Mouse (Mus musculus) central nervous system, embryonic 11.5 days (tissue): ENCODE results near the gene Trim50. TPM values are rescaled to one million over a fixed set of nuclear protein-coding genes. Genes with fewer than 3 reads are reported as not detected.

ENCODE experiments used
- polyA plus RNA-seq: library from polyadenylated mRNA; depleted of rRNA; stranded (reverse); fragments of >200 nt; gene quantifications from 2 replicates; pipeline ENCODE4 v1.2.3, GENCODE M21; 2012; rRNA removed

Trim50 gene
- not detected in 2 replicates for polyA plus RNA-seq

DNA sequence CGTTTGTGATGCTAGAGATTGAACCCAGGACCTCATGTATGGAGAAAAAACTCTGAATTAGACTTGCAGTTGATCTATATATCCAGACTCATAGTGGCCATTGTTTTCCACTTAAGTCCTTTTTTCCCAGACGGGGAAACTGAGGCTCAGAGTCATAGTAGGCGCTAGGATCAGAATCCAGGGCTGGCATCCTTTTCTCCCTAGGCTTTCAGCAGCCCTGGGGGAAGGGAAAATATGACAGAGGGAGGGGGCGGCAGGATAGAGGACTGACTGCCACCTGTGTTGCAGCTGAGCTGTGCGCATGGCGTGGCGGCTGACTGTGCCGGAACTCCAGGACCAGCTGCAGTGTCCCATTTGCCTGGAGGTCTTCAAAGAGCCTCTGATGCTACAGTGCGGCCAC lies at the start of gene Trim50:
Gene Trim50 (plus strand): TSS at position 301 of the 400 bp plus-strand sequence.

DNA sequence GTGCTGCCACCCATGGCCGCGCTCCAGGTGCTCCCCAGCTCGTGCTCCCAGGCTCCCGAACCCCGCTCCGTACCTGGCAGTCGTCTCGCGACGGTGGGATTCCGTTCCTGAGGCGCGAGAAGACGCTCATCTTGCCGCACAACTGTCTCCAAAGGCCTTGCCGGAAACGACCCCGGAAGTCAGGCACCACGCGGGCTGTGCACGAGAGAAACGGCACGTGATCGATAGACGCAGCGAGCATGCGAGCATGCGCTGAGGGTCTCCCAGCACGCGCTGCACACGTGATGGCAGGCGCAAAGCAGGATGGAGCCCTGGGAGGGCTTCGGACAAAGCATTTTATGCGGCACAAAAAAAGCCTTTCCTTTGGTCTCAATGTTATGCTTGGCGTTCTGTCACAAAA lies 3.2 kb upstream of the Trim50 start, which contains the start of gene Fkbp6:
Gene Fkbp6 (minus strand): TSS at position 183 of the 400 bp plus-strand sequence.

DNA sequence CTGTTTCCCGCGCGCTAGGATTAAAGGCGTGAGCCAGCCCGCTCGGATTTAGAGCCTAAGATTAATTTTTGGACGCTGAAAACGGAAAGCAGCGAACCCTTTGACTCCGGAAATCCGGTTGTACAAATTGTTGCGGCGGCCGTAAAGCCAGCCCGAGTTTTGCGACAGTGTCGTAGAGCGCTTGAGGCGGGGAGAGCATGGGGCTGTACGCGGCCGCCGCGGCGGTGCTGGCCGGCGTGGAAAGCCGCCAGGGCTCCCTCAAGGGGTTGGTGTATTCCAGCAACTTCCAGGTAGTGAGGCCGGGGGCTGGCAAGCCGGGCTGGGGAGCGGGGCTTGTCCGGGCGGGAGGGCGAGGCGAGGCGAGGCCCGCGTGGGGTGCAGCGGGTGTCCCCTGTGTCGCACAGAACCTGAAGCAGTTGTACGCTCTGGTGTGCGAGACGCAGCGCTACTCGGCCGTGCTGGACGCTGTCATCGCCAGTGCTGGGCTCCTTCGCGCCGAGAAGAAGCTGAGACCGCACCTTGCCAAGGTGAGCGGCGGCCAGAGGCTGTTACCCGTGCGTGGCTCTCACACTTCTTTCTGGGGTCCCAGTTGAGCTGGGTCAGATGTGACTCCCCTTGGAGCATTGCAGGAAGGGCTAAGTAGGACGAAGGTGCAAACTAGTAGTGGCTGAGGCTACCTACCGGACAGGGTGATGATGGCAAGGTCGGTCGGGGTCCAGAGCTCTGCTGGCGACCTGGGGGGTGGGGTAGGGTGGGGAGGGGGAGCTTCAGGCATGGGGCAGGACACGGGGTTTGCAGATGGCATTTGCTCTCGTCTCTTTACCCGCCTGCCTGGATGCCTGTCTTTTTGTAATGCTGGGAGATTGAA lies 16.9 kb downstream of the Trim50 start, which contains the start of gene Nsun5:
Gene Nsun5 (plus strand): TSS at position 167 of the 868 bp plus-strand sequence.

DNA sequence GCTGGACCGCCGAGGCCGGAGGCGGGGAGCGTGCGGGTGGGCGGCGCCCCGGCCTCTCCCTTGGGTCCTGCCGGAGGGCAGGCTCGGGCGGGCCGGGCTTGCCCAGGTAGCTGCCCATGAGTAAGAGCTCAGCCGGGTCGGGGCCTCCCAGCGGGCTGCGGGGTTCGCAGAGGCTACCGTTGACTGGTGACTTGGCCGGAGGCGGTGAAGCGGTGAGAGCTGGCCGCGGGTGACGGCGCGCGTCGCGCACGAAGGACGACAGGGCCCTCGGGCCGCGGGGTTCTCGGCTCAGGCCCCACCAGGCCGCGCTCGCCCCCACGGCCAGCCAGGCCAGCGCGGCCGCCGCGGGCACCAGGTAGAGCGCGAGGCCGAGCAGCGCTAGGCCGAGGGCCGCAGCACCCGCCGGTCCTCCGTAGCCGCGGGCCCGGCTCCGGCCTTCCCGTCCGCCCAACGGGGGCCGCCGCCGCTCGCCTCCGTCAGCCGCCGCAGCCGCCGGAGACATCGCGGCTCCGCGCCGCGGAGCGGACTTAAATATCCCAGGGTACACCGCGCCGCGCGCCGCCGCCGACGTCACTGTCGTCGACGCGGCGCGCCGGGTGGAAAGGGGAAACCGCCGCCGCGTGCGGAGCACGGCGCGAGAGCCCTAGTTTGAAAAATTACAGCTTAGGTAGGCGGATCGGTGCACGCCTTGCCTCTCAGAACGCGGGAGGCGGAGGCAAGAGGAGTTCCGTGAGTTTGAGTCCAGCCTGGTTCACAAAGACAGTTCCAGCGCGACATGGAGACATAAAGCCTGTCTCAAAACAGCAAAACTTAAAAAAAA lies 41.1 kb downstream of the Trim50 start, which contains the start of gene Pom121:
Gene Pom121 (minus strand): TSS at position 543 of the 820 bp plus-strand sequence.

Other genes with a start within 250 kb of the Trim50 start
- 18.3 and 18.7 TPM in 2 replicates for gene Tbl2, start 203.6 kb upstream of the Trim50 start, polyA plus RNA-seq
- 19.9 and 22.0 TPM in 2 replicates for gene Bcl7b, start 185.0 kb upstream of the Trim50 start, polyA plus RNA-seq
- gene Baz1b, start 166.0 kb upstream of the Trim50 start, polyA plus RNA-seq = 107 and 146 TPM in 2 replicates
- gene Fzd9, start 102.1 kb upstream of the Trim50 start, polyA plus RNA-seq = 9.1 and 9.6 TPM in 2 replicates
- 0.08 and 0.31 TPM in 2 replicates for gene Fkbp6, start 3.3 kb upstream of the Trim50 start, polyA plus RNA-seq
- 29.4 and 38.3 TPM in 2 replicates for gene Nsun5, start 16.7 kb downstream of the Trim50 start, polyA plus RNA-seq
- gene Pom121, start 41.3 kb downstream of the Trim50 start, polyA plus RNA-seq = 28.3 and 43.1 TPM in 2 replicates
- gene Hip1, start 191.8 kb downstream of the Trim50 start, polyA plus RNA-seq = 37.4 and 50.7 TPM in 2 replicates
- gene Ccl26, start 210.3 kb downstream of the Trim50 start, polyA plus RNA-seq = not detected in 2 replicates
- 1.1 and 1.9 TPM in 2 replicates for gene Ccl24, start 219.8 kb downstream of the Trim50 start, polyA plus RNA-seq